Mouse (Mus musculus): ENCODE measurements at regions not wholly inside any gene's neighbourhood (a gene's known extent, or its start where the extent isn't known, plus 50 kb on each side); places are given as distances from the start of the nearest gene placed in this dataset.

DNA sequence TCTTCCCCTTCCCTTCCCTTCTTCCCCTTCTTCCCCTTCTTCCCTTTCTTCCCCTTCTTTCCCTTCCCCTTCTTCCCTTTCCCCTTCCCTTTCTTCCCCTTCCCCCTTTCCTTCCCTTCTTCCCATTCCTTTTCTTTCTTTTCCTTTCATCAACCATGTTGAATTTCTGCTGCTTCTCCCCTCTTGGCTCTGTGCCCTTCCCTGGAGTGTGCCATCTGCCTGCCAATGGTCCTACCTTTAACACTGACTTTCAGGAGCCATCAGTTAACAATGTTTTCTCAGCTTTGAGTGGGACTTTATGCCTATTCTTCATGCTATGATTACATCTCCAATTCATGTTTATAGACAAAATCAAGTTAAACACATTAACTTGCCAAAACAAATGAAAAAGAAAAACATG lies 401.8 kb upstream of the Pcdh7 start:
- CTCF ChIA-PET = no interaction called here
- POLR2A ChIA-PET = no interaction called here

DNA sequence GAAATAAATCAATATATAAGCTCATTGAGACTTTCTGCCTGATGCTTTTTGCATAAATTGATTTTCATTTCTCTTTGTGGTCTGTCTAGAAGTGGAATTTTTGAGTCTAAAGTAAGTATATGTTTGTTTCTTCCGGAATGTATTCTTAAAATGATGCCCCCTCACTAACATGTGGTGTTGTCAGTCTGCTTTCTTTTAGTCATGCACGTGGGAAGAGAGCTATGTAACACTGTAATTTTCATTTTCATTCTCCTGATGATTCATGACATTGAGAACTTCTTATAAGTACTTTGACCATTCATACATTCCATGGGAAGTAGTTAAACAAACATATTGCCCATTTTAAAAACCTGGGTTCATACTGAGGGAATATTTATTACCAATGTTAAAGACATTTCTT lies 397.7 kb upstream of the Pcdh7 start:
- ChIA-PET POLR2A (interaction anchor here in 1 of 4 experiments (1.1 kb wide), 1 partner anchor 11 kb away, joined by 3 read pairs; no protein-coding TSS in a partner anchor), CTCF (no interaction called here)

DNA sequence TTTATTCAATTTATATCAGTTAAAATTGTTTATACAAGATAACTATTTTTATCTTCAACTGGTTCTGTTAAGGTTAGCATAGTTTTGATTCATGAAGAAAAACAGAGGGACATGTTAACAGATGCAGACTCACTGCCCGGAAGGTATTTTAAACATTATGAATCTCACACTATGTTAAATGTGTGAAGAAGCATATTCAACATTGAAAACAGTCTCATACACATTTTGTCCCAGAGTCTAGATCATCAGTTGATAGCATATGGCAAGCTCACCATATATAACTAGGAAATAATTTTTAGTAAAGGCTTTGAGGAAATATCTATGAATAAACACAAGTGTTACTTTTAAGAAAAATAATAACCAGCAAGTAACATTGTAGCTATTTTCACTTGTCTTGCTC lies 382.1 kb upstream of the Pcdh7 start:
- CTCF ChIA-PET = no interaction called here

More for the DNA sequence above, 382.1 kb upstream of the Pcdh7 start:
- POLR2A ChIA-PET = no interaction called here
